Mouse (Mus musculus) urinary bladder, postnatal 10 days (tissue): Measurements from ENCODE around the gene Coro7.
"Not testable (repeated sequence)": the region's sequence is repeated elsewhere in the genome, so short reads cannot be mapped to it uniquely, and the experiment has no call there.

Source experiments
- DNase-seq: peaks from one replicate; pipeline ENCODE4 v3.0.0; 2022; ENCODE audit warnings: low spot score

Coro7 gene

DNA sequence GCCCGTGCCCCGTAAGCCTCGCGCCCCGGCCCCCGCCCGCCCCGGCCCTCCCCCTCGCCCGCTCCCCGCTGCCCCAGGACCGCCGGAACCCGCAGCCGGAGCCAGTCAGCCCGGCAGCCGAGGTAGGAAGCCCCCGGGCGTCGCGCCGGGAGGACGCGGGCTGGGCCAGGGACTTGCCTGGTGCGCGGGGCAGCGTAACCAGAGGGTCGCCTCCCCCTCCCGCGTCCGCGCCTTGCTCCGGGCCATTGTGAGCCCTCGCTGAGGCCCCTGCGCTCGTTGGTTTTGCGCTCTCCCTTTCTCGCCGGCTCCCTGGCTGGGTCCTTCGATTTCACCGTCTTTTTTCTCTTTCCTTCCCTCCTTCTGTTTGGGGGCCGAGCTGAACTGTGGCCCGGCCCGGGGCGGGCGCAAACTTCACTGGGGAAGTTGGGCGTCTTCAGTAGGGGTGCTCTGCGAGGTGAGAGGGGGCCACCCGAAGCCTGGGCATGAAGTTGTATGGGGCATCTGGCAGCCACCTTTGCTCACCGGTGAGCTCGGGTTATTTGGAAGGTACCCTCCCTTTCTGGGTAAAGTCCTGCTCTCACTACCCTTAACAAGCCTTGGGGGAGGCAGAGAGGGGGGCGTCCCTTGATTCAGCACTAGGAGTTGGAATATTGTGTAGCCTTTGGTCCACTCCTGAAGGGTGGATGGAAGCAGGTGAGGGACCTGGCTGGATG is 84.6 kb downstream of the Coro7 start:
- no peak for DNase-seq

- DNase-seq: no peak
These were observed 85.4 kb downstream of the Coro7 start, which contains the start of gene Glis2 for GRCm38 (mm10) chr16:4593971-4594813. Glis2 (plus strand) TSS chr16:4594713.

- DNase-seq: no peak
These were observed 86.4 kb downstream of the Coro7 start for GRCm38 (mm10) chr16:4592909-4593875.

DNA sequence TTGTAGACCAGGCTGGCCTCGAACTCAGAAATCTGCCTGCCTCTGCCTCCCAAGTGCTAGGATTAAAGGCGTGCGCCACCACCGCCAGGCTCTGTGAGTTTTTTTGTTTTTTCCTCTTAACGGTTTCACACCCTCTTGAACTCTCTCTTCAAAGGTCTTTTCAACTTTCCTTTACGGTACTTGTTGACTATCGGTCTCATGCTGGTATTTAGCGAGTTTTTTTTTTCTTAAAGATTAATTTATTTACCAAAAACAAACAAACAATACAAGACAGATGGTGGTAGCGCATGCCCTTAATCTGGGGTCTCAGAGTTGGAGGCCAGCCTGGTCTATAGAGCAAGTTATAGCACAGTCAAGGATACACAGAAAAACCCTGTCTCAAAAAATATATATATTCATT is 89.3 kb downstream of the Coro7 start:
- no peak for DNase-seq

GRCm38 (mm10) chr16:4587516-4588210 is 91.9 kb downstream of the Coro7 start:
- no peak for DNase-seq

DNA sequence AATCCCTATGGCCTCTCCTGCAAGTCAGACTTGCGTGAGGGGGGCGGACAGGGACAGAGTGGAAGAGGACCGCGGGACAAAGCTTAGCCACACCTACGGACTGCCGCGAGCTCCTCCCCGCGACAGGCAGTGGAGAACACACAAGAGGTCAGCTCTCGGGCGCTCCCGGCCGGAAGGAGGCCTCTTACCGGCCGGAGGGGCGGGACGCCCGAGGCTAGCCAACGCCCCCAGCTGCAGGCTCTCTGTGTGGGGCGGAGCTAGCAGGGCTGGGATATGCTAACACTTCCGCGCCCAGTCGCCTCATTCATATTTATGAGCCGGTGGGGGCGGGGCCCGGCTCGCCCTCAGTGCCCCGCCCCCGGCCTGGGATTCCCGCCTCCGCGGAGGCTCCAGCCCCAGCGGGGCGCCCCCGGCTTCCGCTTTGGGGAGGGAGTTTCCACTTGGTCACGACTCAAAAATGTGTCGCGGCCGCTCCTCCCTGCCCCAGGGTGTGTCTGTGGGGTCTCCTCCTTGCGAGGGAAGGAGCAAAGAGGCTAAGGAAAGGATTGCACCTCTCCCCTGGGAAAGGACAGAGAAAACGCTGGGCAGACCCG is 93.0 kb downstream of the Coro7 start:
- DNase-seq: peak; percentile 88

DNA sequence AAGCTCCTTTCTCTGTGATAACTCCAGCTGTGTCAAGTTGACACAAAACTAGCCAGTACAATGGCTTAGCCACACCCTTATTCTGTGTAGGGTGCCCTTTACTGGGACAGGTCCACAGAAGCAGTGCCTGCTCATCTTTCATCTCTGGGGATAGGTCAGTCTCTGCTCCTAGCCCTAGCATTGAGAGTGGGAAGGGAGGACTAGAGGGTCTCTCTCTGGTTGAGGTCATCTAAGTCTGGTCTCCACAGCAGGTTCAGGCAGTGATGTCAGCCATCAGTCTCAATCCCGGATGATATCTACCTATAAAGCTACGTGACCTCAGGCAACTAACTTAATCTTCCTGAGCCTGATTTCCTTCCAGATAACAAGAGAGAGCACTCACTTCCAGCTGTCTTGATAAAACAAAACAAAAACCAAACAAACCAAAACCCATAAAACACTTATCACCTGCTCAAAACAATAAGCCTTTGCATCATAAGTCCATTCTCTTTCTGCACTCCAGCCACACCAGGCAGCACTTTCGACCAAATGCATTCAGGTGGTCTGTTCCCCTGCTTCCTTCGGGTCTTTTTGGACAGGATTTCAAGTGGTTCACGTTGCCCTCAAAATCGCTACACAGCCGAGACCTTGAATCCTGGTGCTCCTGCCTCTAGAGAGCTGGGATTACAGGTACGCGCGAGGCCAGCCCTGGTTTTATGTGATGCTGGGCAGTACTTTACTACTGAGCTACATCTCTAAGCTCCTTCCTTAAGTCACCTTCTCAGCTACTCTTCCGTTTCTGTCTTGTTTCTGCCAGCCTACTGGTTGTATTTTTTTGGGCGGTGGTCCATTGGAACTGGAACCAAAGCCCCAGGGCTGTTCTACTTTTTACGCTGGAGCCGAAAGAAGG is 93.7 kb downstream of the Coro7 start:
- no peak for DNase-seq

DNA sequence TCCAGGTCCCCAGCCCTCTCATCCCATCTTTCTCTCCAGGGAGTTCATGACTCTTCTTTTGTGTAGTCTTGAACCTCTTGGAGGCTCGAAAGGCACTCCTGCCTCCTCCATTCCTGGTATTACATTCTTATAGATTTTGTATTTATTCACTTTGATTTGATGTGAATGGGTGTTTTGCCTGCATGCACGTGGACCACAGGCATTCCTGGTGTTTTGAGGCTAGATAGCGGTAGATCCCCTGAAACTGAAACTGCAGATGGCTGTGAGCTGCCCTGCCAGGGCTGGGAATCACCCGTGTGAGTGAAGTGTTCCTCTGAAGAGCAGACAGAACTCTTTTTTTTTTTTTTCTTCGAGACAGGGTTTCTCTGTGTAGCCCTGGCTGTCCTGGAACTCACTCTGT is 95.1 kb downstream of the Coro7 start:
- DNase-seq: no peak

DNA sequence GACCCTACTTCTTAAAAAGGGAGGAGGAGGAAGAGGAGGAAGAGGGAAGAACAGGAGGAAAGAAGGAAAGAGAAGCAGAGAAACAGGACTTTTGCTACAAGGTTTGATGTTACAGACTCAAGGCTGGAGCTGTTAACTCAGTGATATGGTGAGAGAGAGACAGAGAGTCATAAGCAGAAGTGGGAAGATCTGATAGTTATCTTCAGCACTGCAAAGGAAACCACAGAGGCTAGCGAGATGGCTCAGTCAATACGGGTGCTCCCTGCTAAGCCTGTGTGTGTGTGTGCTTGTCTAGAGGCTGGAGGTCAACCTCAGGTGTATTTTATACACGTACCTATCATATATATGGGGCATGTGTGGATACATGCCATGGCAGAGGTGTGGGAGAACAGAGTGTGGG is 95.8 kb downstream of the Coro7 start:
- no peak for DNase-seq

DNA sequence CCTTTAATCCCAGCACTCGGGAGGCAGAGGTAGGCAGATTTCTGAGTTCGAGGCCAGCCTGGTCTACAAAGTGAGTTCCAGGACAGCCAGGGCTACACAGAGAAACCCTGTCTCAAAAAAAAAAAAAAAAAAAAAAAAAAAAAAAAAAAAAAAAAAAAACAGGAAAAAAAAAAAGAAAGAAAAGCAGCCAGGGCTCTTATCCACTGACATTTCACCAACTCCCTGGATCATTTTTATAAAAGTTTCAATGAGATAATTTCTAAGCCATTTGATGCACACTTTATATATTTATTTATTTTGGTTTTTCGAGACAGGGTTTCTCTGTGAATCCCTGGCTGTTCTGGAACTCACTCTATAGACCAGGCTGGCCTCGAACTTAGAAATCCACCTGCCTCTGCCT is 98.4 kb downstream of the Coro7 start:
- not testable (repeated sequence) for DNase-seq

DNA sequence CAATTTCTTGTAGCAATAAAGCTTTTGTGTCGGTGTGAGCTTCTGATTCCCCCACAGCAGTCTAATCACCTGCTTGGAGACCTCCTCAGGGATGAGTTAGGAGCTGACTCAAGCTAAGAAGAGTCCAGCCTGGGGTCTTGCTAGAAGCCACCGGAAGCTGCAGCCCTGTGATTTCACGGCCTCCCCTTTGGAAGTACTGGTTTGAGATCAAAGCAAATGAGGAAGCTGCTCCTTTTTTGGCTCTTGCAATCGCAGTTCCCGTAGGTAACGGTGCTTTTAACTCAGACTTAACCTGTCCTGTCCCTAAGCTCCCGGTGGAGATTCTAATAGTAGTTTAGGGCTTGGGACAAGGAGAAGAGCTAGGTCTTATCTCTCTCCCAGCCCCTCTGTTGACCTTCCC is 100.9 kb downstream of the Coro7 start:
- DNase-seq: no peak

DNA sequence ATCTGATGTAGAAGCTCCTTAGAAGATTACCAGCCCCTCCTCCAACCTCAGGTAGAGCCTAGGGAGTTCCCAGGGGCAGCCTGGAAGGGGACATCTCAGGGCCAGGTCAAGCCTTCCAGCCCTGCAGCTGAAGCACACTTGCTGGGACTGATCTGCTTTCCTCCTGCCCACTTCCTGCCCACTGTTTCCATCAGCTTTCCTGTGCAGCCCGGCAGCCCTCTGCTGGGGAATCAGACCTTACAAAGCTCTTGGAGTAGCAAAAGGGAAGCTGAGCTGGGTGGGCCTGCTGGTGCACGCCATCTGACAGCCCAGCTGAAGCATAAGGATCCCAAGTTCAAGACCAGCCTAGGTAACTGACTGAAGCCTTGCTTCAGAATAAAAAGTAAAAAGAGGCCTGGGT is 102.7 kb downstream of the Coro7 start:
- no peak for DNase-seq
